Mouse (Mus musculus) cerebellum, postnatal 4 days (tissue): Measurements from ENCODE around the gene Zfhx3.

Experiments
- DNase-seq, 2 experiments: peaks; one replicate each; pipeline ENCODE4 v3.0.0; 2022; ENCODE audit warnings: low spot score in 2 of 2, mixed read lengths in 1 of 2

Gene Zfhx3

GRCm38 (mm10) chr8:108440476-108440875, 498.0 kb downstream of the Zfhx3 start:
- DNase-seq, result no peak

GRCm38 (mm10) chr8:108450847-108451246, 508.4 kb downstream of the Zfhx3 start:
- no peak for DNase-seq

- peak in 1 of 2 experiments; percentile 16 for DNase-seq
Observed at GRCm38 (mm10) chr8:108454561-108455311, 512.3 kb downstream of the Zfhx3 start.

GRCm38 (mm10) chr8:108466653-108467052, 524.2 kb downstream of the Zfhx3 start:
- DNase-seq, result no peak

- no peak for DNase-seq
Observed at GRCm38 (mm10) chr8:108467172-108468035, 525.0 kb downstream of the Zfhx3 start.

- DNase-seq, result no peak
Observed at GRCm38 (mm10) chr8:108470269-108470668, 527.8 kb downstream of the Zfhx3 start.

- no peak for DNase-seq
Observed at GRCm38 (mm10) chr8:108474556-108474955, 532.1 kb downstream of the Zfhx3 start.

GRCm38 (mm10) chr8:108478131-108478530, 535.7 kb downstream of the Zfhx3 start:
- no peak for DNase-seq

- no peak for DNase-seq
Observed at GRCm38 (mm10) chr8:108480141-108480540, 537.7 kb downstream of the Zfhx3 start.

- peak in 1 of 2 experiments; percentile 10 for DNase-seq
Observed at GRCm38 (mm10) chr8:108481167-108481815, 538.8 kb downstream of the Zfhx3 start.

GRCm38 (mm10) chr8:108496101-108496500, 553.7 kb downstream of the Zfhx3 start:
- DNase-seq, result no peak

- DNase-seq, result no peak
Observed at GRCm38 (mm10) chr8:108506779-108507178, 564.3 kb downstream of the Zfhx3 start.

- DNase-seq, result no peak
Observed at GRCm38 (mm10) chr8:108507769-108508168, 565.3 kb downstream of the Zfhx3 start.

GRCm38 (mm10) chr8:108510641-108511325, 568.3 kb downstream of the Zfhx3 start:
- DNase-seq, result peak in 1 of 2 experiments; percentile 30

- no peak for DNase-seq
Observed at GRCm38 (mm10) chr8:108518116-108518515, 575.7 kb downstream of the Zfhx3 start.

GRCm38 (mm10) chr8:108522050-108522449, 579.6 kb downstream of the Zfhx3 start:
- no peak for DNase-seq

GRCm38 (mm10) chr8:108529421-108529820, 587.0 kb downstream of the Zfhx3 start:
- DNase-seq, result no peak

- no peak for DNase-seq
Observed at GRCm38 (mm10) chr8:108535121-108535876, 592.9 kb downstream of the Zfhx3 start.

- DNase-seq, result no peak
Observed at GRCm38 (mm10) chr8:108536186-108536585, 593.7 kb downstream of the Zfhx3 start.

- DNase-seq, result no peak
Observed at GRCm38 (mm10) chr8:108536911-108537351, 594.5 kb downstream of the Zfhx3 start.
